Mouse (Mus musculus): ENCODE measurements around the gene Zfp1.
A peak's percentile ranks its signal among the peaks of the same experiment; 100 is the strongest.

Zfp1 gene

DNA sequence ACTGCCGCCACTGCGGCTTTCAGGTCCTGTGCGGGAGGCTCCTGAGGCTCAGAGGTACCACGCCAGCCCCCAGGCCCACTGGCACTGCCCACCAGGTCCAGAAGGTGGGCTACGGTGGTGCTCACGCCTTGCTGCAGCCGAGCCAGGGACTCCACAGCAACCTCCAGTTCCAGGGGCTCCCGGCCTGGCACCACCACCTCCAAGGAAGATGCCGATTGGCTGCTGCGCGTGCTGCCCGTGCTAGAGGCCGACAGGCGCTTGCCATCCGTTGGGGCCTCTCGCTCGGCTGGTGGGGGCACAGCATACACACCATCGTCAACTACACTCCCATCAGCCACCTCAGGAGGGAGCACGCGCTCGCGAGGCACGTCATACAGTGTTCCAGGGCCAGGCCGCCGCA, 70.6 kb downstream of the Zfp1 start:
- DNase-seq (ENCODE audit: low spot score in 2 of 2) = no peak

DNA sequence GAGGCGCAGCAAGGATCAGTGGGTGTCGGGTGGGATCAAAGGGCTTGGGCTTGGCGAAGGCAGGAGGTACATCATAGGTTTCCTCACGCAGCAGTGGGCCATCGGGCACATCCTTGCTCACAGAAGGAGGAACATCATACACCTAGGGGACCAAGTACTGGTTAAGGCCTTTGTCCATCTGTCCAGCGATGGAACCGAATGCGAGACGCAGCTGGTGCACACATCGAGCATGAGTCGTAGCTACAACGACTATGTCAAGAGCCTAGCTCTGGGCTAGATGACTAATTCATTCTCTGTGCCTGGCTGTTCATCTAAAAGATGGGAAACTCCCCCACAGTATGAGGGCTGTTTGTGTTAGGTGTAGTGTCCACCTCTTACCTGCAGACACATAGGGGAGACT, 71.1 kb downstream of the Zfp1 start:
- no peak for DNase-seq (ENCODE audit: low spot score in 2 of 2)

DNA sequence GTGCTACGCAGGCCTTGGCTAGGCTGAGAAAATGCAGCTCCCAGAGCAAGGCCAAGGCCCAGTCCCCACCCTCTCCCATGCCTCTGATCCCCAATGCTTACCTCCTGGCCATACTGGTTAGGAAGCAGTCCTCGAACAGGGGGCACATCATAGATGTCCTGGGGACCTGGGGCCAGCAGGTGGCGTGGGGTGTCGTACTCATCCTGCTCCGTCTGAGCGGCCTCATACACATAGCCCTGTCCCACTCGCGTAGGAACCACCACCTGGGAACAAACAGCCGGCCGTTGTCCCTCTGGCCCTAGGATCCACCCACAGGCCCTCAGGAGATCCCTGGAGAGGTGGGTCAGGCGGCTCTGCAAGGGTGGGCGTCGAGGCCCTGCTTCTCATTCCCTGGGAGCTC, 72.3 kb downstream of the Zfp1 start:
- DNase-seq (ENCODE audit: low spot score in 2 of 2) = no peak

DNA sequence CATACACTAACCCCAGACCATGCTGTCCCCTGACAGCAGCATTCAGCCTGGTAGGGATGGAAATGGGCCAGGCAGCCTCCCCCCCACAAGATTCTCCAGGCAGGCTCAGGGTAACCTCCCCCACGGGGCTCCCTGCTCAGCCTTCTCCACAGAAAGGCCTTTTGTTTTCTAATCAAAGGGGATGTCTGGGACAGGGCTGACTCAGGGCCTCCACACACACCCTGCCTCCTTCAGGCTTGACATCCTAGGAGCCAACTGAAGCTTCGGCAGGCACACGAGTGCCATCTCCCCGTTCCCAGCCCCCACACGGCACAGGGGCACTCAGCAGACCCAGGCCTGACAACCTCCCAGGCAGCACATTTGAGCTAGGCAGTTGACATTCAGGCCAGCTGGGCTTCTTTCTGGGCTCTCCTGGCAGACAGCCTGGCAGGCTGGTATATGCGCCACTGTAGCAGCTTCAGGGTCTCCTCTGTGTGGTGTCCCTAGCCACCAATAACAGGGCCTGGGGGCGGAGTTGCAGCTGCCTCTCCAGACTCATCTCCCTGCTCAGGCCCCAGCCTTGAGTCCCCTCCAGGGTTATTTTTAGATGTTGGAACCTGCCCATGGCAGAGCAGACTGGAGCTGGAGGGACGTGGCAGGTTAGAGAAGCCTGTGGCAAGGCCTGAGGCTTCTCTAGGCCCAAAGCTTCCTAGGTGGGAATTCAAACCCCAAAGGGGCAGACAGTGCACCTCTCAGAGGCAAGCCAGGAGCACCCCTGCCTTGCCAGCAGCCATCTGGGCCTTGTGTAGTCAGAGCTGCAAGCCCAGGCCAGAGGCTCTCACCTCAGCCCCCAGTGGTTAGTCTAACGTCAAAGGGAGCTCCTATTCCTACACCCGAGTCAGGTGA, 73.6 kb downstream of the Zfp1 start:
- peak; percentile 60 to 80 for DNase-seq (ENCODE audit: low spot score in 2 of 2)

DNA sequence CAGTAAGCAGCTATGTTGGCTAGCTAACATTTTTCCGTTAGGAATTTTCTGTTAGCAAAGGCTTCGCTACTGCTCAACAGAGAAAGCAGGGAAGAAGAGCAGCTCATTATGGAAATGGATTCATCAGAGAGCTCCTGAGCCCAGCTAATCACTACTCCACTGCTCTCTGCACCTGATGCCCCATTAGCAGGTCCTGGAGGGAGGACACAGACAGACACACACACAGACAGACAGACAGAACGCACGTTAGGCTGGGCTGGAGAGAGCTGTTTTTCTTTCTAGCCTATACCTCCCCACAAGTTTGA, 74.2 kb downstream of the Zfp1 start:
- no peak for DNase-seq (ENCODE audit: low spot score in 2 of 2)

DNA sequence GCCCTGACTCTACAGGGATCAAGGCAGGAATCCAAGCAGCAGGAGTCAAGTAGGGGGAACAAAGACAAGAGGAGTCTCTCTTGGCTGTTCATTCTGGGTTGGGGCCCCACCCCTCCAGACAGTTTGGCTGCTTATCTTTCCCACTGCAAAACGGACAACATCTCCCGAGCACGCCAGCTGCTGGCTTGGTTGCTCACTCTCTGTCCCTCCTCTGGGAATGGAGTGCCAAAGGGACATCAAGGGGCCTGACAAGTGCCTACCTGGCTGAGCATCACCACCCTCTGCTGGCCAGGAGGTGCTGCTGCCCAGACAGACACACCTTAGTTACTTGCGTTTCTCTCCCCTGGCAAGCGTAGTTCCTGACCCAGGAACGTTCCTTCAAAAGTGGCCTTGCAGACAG, 74.7 kb downstream of the Zfp1 start:
- DNase-seq (ENCODE audit: low spot score in 2 of 2) = no peak

DNA sequence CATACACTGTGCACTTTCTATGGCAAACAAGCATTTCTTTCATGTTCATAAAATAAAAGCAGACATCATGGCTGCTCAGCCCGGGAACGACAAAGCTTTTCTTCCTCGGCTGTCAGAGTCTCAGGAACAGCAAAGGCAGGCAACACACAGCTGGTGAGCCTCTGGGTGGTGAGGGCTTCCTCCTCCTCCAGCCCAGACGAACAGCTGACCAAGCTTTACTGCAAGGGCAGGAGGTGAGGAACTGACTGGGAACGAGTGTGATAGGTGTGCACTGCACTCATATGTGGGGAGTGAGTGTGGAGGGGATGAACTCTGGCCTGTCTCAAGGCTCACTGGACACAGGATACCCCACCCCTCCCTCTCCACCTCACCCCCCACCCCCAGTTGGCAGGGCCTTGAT, 75.7 kb downstream of the Zfp1 start:
- DNase-seq (ENCODE audit: low spot score in 2 of 2) = no peak

DNA sequence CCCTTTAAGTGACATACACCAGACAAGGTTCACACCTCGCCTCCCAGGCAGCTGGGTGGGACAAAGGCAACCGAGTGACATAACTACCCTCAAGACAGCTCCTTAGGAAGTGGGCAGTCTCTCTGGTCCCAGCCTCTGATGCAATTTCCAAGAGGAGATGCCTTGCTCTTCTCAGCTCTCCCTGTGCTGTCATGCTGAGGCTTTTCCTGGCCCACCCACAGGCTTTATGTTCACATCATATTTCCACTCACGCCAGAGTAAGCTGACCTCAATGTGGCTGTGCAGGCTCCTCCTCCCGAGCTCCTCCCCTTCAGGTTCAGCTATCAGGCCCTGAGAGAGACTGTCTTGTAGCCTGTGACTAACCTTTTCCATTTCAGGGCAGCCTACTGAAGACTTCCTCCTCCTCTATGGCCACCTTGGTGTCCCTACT, 76.9 kb downstream of the Zfp1 start:
- no peak for DNase-seq (ENCODE audit: low spot score in 2 of 2)
